Mouse (Mus musculus) T-helper 1 cell (primary cell): ENCODE results near the gene Sorbs2.

Source experiments
- in situ Hi-C: fragments of 300-600 bp; cut with MboI, MseI; formaldehyde crosslinking; loops from one replicate; pipeline ENCODE4 v1.15.1; 2025; ENCODE audit warnings: high pct_unique_total_duplicates

The Sorbs2 gene

DNA sequence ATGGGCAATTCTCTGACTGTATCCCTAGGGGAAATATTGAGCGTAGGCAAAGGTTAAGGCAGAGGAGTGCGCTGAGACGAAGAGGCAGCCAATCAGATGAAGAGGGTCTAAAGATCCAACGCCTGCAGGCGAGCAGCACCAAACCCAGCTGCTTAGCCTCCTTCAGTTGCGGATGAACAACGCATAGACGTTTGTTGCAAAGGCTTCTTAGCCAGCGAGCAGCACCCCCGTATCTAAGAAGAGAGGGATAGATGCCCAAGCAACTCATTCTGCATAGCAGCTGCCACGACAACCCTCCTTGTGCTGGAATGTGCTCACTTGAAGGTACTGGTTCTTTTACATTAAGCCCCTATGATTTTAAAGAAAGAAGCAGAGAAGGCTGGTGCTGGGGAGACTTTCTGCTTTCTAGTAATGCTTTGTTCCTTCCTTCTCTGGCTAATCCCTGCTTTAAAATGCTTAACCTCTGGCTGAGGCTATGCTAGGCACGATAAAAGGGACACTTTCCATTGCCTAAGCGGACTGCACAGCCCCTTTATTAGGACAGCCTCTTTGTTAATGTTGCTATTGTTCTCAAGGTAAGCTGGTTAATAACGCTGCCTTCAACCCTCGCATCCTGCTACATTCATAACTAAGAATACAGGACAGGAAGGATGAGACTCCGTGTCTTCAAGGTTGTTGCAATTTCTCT, at the start of gene Sorbs2:
Gene Sorbs2, plus strand, starts transcription at position 155 of the 688 bp plus-strand sequence.
- in situ Hi-C loops: no loop called here

DNA sequence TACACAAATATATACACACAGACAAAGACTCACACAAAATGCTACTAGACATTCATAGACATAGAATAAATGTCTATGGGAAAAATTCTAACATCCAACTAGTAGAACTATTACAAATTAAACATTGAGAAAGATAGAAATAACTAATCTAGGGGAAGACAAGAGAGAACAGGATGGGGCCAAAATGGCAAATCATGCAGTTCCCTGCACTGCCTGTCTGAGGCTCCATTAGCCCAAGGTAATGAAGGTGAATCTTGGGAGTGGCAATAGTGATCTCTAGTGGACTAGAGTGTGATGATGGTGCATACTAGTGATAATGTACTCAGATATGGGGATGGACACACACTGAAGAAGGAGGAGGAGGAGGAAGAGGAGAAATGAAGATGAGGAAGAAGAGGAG, 49.7 kb upstream of the Sorbs2 start:
- in situ Hi-C loops: no loop called here

DNA sequence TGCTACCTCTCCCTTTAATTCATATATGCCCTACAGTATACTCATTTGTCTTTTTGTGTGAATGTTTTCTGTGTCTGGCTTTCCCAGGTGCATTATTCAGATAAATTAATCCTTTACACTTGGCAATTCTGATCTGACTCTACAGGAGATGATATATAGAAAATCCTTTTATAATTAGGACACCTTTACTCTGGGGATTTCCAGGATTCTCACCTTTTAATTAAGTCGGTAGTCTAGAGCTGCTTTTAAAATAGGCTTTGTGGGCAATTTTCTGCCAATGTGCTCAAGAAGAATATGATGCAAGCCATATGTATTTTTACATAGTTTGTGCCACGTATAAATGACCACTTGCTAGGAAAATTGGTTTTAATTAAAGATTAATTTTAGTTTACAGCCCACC, 38.6 kb upstream of the Sorbs2 start:
- in situ Hi-C loops: no loop called here

DNA sequence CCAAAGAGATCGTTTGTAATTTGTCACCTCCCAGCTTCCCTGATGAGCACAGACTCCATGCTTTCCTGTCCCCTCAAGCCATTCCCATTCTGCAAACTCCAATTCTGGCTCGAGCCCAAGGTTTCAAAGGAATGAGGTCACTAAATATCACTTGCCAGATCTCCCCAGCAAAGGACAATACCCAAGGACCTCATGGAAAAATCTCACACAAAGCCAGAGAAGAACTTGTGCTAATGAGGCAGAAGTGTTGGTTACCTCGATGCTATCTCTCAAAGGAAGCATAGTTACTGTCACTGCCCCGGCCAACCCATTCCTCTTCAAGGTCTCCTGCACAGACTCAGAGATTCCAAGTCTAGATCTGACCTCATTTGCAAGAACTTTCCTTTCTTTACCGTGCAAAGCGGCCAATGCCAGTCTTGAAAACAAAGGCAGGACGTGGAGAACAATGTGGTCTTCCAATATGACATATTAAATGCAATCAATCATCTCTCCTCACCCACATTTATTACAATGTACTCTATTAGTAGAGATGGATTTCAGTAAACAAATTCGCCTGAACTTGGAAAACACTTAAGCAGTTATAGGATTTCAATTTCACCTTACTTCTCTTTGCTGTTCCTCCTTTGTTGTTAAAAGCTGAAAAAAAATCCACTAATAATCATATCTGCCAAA, 37.9 kb upstream of the Sorbs2 start:
- in situ Hi-C loops: no loop called here

DNA sequence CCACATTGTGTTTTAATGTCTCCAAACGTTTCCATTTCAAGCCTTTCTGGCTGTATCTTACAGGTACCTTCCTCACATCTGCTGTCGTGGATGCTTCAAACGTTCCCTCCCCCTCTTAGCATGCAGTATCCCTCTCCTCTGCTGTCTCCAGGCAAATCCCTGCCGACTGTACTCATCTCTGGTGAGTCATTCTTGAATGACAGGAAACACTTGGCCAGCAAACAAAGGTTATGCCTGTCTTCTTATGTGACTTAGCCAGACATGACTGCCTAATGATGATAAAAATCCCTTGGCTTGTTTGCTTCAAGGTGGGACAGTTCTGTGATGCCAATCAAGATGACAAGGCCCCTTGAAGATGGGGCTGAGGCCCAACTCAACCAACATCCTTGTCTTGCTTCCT, 26.7 kb upstream of the Sorbs2 start:
- in situ Hi-C loops: no loop called here

DNA sequence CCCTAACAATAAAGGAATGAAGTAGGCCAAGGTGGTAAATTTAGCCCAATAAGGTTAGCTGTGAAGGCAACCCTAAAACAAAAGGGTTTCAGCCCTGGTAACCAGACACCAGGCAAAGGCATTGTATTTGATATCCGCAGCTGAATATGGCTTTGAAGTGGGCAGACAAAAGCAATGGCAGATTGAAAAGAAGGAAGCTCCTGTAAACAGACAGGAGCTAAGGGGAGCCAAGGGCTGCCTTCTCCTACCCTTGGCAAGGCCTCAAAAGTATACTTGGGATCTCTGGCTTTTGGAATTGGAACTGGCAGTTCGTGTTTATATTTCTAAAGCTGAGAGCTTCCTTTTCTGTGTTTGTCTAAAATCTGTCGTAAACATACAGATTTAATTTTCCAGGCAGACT, 21.3 kb upstream of the Sorbs2 start:
- in situ Hi-C loops: no loop called here

DNA sequence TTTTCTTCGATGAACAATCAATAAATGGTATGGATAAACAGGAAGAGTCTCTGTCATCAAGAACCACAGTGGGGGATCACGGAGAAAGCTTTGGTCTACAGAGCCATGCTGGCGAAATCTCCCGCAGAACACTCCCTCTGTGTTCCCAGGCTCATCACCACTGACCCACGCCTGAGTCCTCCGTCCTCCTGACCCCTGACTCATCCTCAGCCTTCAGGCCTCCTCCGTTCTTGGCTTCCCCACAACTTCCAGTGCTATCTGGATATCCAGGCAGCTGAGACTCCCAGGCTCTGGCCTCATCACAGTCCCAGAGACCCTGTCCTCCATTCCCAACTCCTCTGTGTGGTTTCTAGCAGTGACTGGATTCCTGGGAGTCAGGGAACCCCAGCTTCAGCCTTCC, 3.6 kb upstream of the Sorbs2 start:
- in situ Hi-C loops: no loop called here

DNA sequence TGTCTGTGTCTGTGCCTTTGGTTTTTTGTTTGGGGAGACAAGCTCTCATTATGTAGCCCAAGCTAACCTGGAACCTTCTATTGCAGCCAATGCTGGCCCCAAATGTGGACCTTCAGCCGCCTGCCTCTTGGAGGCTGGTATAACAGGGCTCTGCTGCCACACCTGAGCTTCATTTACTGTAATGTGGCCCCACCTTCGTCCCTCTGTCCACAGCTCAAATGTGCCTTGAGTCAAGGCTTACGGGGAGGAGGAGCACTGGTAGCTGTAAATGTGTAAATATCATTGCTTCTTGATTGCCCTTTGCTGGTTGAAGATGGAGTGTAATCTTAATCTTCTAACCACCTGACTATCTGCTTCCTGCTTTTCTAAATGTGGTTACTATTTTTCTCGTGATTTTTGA, 1.2 kb upstream of the Sorbs2 start:
- in situ Hi-C loops: no loop called here

DNA sequence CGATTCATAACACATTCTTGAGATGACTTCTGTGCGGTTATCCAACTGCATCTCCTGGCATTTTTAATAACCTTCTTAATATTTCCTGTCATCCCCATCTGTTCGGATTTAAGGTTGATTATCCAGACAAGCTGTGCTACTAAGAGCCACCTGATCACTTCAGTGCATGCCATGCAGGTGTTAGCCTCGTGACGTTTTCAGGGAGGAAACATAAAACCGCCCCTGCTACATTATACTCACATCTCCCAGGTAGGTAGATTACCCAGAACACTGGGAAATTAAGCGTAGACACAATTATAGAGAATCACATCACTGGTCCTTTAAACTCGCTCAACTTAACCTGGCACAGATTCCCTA, 333 bp upstream of the Sorbs2 start:
- in situ Hi-C loops: no loop called here

DNA sequence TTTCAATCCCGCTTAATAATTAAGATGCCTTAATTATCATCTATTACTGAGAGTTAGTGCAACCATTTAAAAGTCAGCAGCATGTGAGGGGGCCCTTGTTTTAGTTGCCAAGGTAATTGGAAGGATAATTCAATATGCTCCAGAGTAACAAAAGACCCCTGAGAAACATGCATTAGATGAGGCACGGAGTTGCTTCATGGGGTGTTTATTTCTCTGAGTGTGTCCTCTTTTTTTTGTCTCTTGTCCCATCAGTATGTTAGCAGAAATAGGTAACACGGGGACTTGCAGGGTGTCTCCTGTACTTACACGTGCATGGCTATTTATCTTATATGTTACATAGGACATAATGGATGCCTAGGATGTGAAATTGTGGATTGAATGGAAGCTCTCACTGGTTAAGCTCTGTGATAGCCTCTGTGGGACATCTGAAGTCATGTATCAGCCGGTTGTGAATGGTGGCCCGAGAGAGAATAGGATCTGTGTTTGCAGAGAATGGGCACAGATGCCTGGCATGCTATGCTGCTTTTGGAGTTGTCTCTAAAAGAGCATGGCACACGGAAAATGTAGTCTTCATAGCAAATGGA, 1.0 kb downstream of the Sorbs2 start:
- in situ Hi-C loops: no loop called here

DNA sequence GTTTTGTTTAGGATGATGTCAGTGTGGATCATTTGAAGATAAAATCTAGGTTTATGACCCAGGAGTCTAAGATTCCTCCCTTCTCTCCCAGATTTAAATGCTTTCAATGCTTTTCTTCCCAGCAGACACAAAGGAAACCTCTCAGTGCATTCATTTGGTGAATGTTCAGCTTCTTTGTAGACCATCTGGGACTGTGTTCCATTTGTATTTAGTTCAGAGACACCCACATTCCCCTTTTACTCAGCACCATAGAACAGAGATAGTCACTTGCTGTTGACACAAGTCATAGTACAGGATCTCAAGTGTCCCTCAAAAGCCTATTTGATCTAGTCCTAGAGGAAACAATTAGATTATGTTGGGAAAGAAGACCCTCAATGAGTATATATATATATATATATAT, 4.8 kb downstream of the Sorbs2 start:
- in situ Hi-C loops: no loop called here

DNA sequence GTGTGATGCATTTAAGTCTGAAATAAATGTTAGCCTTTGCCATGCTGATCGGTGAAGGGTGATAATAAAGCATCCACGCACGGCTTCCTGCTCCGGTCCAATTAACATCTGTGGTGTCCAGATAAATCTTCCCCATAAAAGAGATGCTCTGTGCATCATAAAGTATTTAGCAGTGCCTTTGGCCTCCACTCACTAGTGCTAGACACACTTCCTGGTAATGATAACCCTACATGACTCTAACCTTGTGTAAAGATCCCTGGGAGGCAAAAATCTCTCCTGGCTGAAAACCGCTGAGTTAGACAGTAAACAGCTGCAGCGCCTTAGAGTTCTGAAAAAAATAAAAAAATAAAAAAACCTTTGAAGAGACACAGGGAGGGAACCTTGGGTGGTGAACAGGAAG, 14.0 kb downstream of the Sorbs2 start:
- in situ Hi-C loops: no loop called here

DNA sequence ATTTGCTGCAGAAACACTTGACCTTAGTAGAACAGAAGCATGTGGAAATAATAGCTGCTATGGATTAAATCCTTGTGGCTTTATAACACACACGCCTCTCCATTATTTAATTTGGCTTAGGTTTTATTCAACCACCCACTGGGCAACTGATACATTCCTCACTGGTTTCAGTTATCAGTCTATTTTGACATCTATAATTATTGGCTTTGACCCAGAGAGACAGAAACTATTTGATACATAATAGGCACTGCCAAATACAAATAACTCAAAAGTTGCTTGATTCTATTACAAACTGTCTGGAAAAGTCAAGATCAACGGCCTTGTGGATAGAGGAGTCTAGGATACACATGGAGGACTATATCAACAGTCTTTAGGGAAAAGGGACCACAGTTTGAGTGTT, 20.1 kb downstream of the Sorbs2 start:
- in situ Hi-C loops: no loop called here

DNA sequence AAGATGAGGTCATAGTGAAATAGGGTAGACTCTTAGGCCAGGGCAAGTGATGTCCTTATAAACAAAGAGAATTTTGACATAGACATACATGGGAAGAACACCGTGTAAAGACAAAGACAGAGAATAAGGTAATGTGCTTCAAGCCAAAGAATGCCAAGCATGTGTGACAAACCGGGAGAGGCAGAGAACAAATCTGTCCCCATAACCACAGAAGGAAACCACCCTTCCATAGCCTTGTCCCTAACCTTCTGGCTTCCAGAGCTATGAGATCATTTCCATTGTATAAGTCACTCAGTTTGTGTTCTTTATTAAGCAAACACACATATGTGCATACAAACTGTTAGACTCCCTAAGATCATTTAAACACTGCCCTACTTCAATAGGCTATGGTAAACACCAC, 21.3 kb downstream of the Sorbs2 start:
- in situ Hi-C loops: no loop called here

DNA sequence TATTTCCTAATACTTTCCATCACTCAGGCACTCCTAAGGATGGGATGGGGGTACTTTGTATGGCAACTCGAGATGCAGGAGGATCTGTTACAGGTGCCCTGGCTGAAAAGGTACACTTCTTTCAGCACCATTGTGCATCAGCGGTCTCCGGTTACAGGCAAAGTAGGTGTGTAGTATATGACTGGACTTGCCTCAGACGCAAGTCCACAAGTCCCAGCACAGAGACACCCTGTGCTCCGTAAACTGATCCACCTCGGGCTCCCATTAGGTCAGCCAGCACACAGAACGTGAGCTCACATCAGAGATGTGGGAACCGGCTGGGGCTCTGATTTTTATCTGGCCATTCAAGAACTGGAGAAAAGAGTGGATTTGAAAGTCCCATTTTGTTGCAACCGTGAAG, 29.0 kb downstream of the Sorbs2 start:
- in situ Hi-C loops: no loop called here

DNA sequence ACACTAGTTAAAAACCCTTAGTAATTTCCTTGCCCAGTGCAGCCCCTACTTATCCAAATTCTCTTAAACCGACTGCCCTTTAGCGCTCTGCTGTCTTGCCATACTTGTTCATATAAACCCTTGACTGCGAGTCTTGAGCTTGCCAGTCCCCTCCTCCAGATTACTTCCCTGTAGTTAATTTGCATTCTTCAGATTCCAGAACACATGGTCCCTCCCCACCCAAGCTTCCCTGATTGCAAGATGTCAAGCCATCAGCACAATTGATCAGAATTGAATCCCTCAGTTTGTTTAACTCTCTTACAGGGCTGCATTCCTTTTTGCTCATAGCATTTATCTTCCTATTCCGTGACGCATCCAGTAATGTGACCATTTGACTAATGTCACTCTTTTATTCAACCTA, 32.9 kb downstream of the Sorbs2 start:
- in situ Hi-C loops: no loop called here

DNA sequence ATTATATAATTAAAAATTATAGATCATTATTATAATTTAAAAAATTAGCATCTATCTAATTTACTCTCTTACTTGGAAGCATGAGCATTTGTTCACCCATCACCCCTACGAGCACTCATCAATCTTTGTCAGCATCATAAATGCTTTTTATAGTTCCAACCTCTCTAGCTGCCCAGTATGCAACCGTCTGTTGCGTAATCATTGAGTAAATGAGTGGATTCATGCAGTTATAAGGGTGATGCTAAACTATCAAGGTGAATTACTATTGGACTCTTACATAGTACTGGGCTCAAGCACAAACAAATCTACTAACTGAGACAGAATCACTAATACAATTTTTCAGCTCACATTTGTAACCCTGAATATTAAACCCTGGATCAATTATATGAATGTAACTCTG, 44.6 kb downstream of the Sorbs2 start:
- in situ Hi-C loops: no loop called here

DNA sequence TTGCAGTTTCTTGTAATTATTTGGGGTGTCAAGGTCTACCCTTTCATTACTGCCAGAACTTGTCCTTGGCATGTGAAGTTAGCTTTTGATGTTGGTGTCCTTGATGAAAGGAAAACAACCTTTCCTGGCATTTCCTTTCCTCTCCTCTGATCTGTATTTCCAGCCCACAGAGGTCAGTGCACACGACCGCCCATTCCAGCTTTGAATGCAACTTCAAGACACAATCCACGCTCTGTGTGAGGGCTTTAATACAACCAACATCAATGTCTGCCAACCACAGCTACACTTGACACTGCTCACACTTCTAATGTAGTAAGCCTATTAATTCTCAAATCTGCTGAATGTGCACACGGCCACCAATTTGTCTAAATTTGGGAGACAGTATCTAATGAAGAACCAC, 47.0 kb downstream of the Sorbs2 start:
- in situ Hi-C loops: no loop called here

DNA sequence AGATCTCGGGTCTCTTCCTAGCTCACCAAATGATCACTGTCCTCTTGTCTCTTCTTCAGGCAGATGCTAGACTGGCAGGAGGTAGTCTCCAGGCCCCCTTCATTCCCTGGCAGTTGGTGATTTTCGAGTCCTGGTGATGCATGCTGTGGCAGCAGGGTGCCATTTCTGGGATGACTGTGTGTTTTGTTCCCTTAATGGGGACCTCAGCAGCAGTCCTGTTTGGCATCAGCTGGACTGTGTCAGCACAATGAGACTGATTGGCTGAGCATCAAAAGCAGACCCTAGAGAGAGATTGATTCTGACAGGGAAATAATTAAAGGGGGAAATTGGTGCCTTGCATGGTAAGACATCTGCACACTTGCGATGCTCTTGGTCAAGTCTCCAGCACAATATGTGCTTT, 50.3 kb downstream of the Sorbs2 start:
- in situ Hi-C loops: no loop called here

DNA sequence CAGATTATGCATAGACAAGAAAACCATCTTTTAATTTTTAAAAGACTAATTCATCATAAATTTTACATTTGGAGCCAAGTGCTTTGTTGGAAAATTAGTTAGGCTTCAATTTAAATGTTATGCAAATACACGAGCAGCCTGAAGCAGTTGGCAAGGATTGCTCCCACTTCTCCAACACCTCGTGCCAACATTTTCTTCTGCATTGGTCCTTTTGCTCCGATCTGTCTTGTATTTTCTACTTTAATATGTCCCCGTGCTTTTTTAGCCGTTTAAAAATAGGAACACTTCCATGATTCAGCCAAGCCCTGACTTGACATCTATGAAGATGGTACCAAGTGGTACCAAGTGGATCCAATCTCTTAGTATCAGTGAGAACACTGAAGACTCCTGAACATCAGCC, 50.8 kb downstream of the Sorbs2 start:
- in situ Hi-C loops: no loop called here

DNA sequence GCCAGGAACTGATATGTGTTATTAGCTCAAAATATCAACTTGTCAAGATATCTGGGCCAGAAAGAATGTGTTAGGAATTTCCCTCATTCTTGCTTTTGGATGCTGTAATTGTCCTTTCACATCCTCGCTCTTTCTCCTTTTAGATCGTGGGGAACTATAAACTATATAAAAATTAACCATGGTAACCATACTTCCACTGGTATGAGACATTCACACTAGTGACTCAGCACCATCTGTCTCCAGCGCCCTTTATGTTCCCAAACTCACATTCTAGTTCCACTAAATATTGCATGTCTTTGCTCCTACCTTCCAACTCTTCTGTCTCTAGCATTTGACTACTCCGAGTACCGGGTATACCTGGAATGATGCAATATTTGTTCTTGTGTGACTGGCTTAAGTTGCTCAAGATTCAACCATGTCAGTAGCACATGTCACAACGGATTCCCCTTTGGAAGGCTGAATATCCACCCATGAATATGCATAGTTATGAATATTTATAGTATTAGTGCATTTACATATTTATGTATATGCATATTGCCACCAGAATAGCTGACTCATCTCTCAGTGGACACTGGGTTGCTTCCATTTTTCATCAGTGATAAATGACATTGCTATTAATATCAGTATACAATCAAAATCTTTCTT, 51.7 kb downstream of the Sorbs2 start:
- in situ Hi-C loops: no loop called here

DNA sequence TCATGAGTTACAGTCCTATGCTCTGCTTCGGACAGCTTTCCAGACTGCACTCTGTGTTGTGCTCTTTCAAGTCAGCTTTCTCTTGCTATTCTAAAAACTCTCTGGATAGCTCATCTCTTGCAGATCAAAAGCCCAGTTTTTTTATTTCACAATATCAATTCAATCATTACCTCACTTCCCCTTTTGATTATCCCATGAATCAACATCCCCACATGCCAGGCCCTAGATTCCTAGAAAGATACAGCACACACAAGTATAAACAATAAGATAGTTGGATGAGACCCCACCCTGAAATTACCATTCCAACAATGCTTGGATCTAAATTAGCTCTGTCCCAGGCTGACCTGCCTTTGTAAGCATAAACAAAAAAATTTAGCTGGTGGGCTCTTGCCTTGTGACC, 57.6 kb downstream of the Sorbs2 start:
- in situ Hi-C loops: no loop called here

DNA sequence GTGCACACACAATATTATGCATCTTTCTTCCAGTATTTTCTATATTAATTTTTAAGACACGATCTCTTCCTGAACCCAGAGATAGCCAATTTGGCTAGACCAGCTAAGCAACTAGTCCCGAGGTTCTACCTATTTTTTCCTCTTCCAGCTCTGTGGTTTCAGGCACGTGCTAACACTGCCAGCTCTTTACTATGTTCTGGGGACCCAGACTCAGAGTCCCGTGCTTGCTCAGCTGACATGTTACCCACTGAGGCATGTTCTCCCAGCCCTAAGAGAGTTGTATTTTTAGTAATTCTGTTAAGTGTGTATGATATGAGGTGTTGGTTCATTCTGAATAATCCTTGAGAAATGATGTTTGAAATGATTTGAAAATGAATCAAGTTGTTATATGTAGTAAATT, 62.5 kb downstream of the Sorbs2 start:
- in situ Hi-C loops: no loop called here
